Mouse (Mus musculus): ENCODE results near the gene Reck. TPM values are rescaled to one million over a fixed set of nuclear protein-coding genes. Genes with fewer than 3 reads are reported as not detected.

The Reck gene
- total RNA-seq, 1 experiment from 2014 or later, result 0.38 TPM

- ATAC-seq (replicated peaks; ENCODE audit: insufficient number of reproducible peaks, low FRiP score, low TSS enrichment, poor library complexity, severe bottlenecking), result no peak
These were observed 84.9 kb downstream of the Reck start for GRCm38 (mm10) chr4:43960207-43960606.

- ATAC-seq (replicated peaks; ENCODE audit: insufficient number of reproducible peaks, low FRiP score, low TSS enrichment, poor library complexity, severe bottlenecking), result no peak
These were observed 89.0 kb downstream of the Reck start for GRCm38 (mm10) chr4:43964326-43964833.

GRCm38 (mm10) chr4:43964951-43965684 is 89.8 kb downstream of the Reck start:
- ATAC-seq (replicated peaks; ENCODE audit: insufficient number of reproducible peaks, low FRiP score, low TSS enrichment, poor library complexity, severe bottlenecking), result no peak

GRCm38 (mm10) chr4:43965856-43966535 is 90.7 kb downstream of the Reck start:
- peak; percentile 71 for ATAC-seq (replicated peaks; ENCODE audit: insufficient number of reproducible peaks, low FRiP score, low TSS enrichment, poor library complexity, severe bottlenecking)

- ATAC-seq (replicated peaks; ENCODE audit: insufficient number of reproducible peaks, low FRiP score, low TSS enrichment, poor library complexity, severe bottlenecking), result no peak
These were observed 93.3 kb downstream of the Reck start for GRCm38 (mm10) chr4:43968650-43969049.

GRCm38 (mm10) chr4:43969373-43969772 is 94.0 kb downstream of the Reck start:
- no peak for ATAC-seq (replicated peaks; ENCODE audit: insufficient number of reproducible peaks, low FRiP score, low TSS enrichment, poor library complexity, severe bottlenecking)

- no peak for ATAC-seq (replicated peaks; ENCODE audit: insufficient number of reproducible peaks, low FRiP score, low TSS enrichment, poor library complexity, severe bottlenecking)
These were observed 95.3 kb downstream of the Reck start for GRCm38 (mm10) chr4:43970393-43971330.

- ATAC-seq (replicated peaks; ENCODE audit: insufficient number of reproducible peaks, low FRiP score, low TSS enrichment, poor library complexity, severe bottlenecking), result no peak
These were observed 96.3 kb downstream of the Reck start for GRCm38 (mm10) chr4:43971541-43972136.

GRCm38 (mm10) chr4:43972137-43972591 is 96.8 kb downstream of the Reck start:
- peak; percentile 41 for ATAC-seq (replicated peaks; ENCODE audit: insufficient number of reproducible peaks, low FRiP score, low TSS enrichment, poor library complexity, severe bottlenecking)

GRCm38 (mm10) chr4:43973526-43973981 is 98.2 kb downstream of the Reck start:
- peak; percentile 92 for ATAC-seq (replicated peaks; ENCODE audit: insufficient number of reproducible peaks, low FRiP score, low TSS enrichment, poor library complexity, severe bottlenecking)

- no peak for ATAC-seq (replicated peaks; ENCODE audit: insufficient number of reproducible peaks, low FRiP score, low TSS enrichment, poor library complexity, severe bottlenecking)
These were observed 99.7 kb downstream of the Reck start for GRCm38 (mm10) chr4:43974914-43975616.

- ATAC-seq (replicated peaks; ENCODE audit: insufficient number of reproducible peaks, low FRiP score, low TSS enrichment, poor library complexity, severe bottlenecking), result no peak
These were observed 101.0 kb downstream of the Reck start for GRCm38 (mm10) chr4:43976223-43976740.

- no peak for ATAC-seq (replicated peaks; ENCODE audit: insufficient number of reproducible peaks, low FRiP score, low TSS enrichment, poor library complexity, severe bottlenecking)
These were observed 103.5 kb downstream of the Reck start for GRCm38 (mm10) chr4:43978521-43979443.

GRCm38 (mm10) chr4:43979746-43980145 is 104.4 kb downstream of the Reck start:
- no peak for ATAC-seq (replicated peaks; ENCODE audit: insufficient number of reproducible peaks, low FRiP score, low TSS enrichment, poor library complexity, severe bottlenecking)

GRCm38 (mm10) chr4:43980236-43980635 is 104.9 kb downstream of the Reck start:
- ATAC-seq (replicated peaks; ENCODE audit: insufficient number of reproducible peaks, low FRiP score, low TSS enrichment, poor library complexity, severe bottlenecking), result no peak

- ATAC-seq (replicated peaks; ENCODE audit: insufficient number of reproducible peaks, low FRiP score, low TSS enrichment, poor library complexity, severe bottlenecking), result no peak
These were observed 105.5 kb downstream of the Reck start for GRCm38 (mm10) chr4:43980846-43981245.

- no peak for ATAC-seq (replicated peaks; ENCODE audit: insufficient number of reproducible peaks, low FRiP score, low TSS enrichment, poor library complexity, severe bottlenecking)
These were observed 105.9 kb downstream of the Reck start for GRCm38 (mm10) chr4:43981251-43981650.

Data from monocyte, adult 5-6 weeks (primary cell).